Mouse (Mus musculus): ENCODE results near the gene Abcg1.

Abcg1 gene

DNA sequence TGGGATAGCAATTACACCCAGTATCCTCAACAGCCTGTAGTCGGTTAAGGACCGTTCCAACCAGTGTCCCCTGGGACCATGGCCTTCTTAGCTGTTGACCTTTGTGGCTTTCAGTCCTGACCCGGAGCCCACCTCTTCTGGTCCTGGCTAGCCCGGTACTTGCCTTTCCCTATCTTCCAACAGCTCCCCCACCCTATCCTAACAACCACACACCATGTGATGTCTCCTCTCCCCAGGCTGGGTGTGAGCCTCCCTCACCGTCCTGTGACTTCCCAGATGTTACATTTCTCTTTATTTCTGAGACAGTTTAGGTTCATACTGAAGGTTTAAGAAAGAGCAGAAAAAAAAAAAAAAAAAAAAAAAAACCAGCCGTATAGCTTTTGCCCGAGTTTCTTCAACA, 17.1 kb upstream of the Abcg1 start:
- no peak for DNase-seq (ENCODE audit: low spot score in 2 of 2)

DNA sequence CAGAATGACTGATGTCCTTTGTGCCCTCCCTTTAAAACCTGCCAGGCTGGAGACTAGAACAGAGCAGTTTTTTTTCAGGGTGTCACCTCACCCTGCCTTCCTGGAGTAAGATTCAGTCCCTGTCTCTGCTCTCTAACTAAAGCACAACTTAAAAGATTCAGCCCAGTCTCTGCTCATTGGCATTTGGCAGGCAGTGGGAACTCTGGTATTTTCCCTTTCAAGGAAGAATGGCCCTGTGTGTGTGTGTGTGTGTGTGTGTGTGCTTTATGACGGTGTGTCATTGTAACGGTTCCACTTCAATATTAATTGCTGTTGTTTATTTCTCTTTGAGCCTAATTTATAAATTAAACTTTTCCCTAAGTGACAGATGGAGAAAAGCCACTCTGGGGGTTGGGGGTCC, 14.7 kb upstream of the Abcg1 start:
- DNase-seq (ENCODE audit: low spot score in 2 of 2): no peak

DNA sequence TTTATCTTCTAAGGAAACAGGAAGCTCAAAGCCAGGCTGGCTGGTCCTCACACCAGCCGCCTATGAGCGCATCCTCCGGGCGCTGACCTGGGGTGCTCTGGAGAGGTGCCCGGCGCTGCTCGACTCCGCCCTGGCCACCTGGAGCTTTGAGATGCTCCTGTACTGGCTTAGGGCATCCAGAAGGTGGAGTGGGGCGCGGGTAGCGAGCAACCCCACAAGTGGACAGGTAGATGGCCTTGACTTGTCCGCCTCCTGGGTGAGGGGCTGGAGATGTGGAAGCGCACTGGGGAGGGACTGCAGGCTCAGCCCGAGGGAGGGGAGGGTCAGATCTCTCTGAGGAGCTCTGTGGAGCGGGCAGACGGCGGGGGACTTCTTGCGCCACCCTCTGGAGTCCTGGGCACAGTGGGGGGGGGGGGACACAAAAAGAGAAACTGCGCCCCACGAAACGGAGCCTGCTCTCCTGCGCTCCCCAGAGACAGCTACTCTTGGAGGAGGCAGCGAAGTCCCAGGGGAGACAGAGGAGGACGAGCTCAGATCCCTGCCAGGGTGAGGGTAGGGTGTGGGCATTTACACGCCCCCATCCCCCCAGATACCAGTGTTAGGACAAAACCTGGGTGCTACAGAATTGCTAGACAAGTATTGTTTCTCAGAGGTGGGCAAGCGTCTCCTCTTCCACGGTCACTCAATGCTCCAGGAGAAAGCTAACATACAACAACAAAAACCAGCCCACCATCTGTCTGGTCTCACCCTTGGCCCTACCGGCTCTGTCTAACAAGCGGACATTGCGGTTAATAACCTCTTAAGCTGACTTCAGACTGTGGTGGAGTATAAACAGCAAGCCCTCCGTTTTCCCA, 643 bp downstream of the Abcg1 start:
- peak in 1 of 2 experiments; percentile 61 for DNase-seq (ENCODE audit: low spot score in 2 of 2)

DNA sequence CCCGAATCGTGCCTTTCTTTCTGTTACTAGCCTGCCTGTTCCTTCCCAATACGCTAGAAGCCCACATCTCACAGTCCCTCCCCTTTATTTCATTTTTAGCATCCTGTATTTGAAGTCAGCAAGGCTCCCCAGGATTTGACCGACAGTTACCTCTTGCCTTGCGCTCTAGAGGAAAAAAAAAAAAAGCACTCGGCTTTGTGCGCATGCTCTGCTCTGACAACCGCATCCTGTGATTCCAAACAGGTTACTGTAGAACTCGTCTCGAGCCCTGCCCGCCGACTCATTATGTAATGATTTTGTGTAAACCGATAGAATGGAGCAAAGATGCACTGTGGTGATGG, 1.2 kb downstream of the Abcg1 start:
- DNase-seq (ENCODE audit: low spot score in 2 of 2): peak; percentile 58 to 76

DNA sequence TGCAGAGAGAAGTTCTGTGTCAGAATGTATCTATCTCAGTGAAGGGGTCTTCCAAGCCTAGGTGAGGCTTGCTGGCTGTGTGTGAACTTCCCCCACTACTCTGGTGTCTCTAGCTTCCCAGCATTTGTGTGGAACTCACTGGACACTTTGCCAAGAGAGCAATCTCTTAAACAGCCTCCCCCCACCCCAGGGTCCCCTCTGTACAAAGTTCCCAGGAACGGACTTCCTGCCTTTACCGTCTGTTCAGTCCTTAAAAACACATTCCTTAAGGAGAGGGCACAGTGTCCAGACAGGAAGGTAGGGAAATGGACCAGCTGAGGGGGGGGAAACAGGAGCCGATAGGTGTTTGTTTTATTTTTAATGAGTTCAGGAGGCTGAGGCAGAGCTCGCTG, 2.7 kb downstream of the Abcg1 start:
- DNase-seq (ENCODE audit: low spot score in 2 of 2): no peak

DNA sequence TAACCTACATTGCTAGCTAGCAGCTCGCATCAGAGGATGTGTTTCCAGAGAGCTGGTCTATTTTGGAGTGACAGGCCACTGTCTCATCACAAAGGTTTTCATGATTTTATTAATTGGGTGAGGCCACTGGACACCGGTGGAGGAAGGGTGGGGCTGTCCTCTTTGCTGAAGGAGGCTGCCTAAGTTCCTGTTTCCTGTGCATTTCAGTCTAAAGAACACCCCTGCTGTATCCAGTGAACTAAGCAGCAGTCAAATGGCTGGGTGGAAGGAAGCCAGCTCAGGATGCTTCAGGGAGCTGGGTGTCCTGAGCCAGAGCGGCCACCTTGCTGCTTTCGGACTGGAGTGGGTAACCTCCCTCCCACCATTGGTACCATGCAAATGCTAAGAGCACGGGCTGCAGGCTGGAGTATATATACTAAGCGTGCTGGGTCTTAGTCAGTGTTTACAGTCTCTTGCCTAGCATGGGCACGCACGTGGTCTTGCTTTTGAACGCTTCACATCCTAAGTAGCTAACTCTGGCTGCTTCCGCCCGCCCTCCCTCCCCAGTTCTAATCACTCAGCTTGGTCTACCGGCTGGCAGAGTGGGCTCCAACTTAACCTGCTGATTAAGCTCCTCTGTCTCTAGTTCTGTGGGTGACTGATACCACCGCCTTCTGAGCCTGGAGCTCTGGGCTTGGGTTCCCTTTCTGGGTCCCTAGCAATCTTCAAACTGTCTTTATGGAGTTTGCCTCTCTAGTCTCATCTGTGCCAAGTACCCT, 3.3 kb downstream of the Abcg1 start:
- DNase-seq (ENCODE audit: low spot score in 2 of 2): no peak

DNA sequence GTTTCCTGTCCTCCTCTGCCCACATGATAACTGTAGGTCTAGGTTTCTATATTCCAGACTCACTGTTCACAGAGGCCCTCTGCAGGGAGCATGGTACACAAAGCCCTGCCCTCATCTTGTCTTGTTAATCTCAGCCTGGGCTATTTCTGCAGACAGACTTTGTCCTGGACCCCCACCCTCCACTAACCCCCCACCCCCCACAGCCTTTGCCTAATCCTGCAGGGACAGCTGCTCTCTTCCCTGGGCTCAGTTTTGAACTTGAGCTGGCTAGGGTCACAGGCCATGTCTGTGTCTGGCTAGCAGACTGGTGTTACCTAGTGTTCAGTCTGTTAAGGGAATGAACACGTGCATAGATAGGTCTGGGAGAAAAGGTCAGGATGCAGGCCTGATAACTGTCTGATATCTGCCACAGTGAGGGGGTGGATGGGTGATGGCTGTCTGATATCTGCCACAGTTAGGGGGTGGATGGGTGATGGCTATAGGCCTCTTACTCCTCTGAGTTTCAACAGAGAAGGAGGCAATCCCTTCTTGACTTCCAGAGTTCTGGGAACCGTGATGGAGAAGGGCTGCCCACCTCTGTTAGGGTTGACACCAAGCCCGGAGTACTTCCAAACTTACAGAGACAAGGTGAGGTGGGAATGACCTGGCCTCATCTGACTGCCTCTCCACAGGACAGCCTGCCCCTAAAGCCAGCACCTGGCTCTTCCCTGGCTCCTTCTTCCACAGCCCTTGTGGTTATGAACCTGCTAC, 4.0 kb downstream of the Abcg1 start:
- no peak for DNase-seq (ENCODE audit: low spot score in 2 of 2)

DNA sequence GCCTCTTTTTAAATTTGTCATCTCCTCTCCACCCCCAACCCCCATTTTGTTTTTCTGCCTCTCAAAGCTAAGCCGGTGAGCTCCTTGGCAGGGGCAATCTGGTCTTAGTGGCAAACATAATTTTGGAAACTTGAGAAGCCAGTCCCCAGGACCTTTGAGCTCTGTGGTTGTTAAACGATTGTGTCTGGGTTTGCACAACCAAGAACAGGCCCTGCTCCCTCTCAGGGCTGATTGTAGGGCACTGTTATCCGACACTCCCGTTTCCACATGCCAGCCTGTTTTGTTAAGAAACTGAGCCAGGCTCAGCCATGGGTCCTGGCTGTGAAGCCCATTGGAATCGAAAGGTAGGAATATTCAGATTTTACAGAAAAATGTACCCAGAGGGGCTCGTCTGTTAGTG, 8.6 kb downstream of the Abcg1 start:
- no peak for DNase-seq (ENCODE audit: low spot score in 2 of 2)

DNA sequence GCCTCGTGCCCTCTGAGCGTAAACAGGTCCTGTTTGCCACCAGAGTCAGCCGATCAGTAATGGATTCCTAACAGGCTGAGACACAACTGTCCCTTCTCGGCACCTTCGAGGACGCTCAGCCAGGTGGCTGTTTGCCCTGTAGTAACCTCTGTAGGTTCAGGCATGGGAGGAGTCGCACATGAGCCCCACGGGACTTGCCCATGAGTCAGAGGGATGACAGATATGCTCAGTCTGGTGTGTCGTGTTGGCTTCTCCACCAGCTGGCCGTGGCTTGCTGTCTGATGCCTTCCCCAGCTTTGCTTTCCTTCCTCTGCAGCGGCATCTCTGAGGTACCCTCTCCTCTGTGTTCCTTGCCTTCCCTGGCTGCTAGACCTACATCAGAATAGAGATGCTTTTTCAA, 9.6 kb downstream of the Abcg1 start:
- DNase-seq (ENCODE audit: low spot score in 2 of 2): peak; percentile 59 to 77

DNA sequence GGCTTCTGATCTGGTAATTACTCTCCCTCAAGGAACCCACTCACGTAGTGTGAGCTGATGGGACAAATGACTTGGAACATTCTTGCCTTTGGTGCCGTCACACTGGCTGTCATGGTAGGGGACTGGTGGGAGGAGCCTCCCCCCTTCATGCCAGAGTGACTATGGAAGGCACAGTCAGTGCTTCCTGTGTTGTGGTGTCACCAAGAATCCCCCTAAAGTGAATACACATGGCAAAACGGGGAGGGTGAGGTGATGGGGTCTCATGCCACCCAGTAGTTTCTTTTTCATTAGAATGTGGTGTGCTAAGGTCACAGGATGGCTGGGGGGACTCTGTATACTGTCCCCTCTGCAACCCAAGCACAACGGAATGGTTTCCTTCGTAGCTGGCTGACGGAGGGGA, 11.6 kb downstream of the Abcg1 start:
- DNase-seq (ENCODE audit: low spot score in 2 of 2): no peak

DNA sequence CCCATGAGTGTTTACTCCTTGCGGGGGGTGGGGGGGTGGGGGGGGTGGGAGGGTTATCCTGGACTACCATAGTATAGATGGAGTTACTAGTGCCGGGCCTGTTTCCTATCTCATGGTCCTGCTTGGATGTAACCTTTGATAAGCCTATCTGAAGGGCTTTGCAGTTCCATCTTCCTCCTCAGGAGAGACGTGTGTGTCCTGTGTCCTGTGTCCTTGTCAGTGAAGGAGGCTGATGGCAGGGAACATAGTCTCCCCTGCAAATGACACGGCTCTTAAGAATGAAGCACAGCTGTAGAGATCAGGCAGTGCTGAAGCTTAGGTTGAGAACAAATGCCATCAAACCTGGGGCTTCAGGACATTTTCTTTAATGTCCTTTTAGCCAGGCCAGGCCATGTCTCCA, 12.4 kb downstream of the Abcg1 start:
- no peak for DNase-seq (ENCODE audit: low spot score in 2 of 2)

DNA sequence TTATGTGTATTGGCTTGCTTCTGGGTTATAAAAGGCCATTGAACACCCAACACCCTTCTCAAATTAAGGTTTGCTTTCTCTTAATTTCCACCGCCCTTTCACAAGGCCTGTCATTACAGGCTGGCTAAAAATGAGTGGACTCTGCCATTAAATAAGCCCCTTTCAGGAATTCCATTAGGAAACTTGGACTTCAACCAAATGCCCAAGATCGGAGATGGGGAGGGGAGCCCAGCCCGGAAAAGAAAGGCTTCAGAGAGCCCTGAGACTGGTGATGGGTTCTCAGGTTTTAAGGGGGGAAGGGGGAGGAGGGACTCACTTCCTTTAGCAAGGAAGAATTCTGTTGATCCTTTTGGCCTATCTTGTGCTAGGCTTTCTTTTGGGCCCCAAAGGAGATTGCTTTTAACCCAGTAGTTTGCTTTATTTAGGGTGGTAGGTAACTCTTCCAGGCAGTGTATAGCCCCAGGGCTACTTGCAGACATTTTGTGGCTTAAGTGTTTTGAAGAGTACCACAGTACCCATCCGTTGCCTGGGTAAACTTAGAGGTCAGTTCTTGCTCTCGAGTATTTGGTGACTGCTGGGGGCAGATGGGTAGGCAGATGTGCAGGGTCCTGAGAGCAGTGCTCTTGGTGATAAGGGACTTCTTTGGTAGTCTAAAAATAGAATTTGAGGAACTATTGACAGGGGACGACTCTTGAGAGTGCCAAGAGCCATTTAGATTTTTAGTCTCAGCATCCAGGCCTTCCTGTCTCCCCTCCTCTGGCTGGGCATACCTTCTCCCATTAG, 13.1 kb downstream of the Abcg1 start:
- DNase-seq (ENCODE audit: low spot score in 2 of 2): no peak

DNA sequence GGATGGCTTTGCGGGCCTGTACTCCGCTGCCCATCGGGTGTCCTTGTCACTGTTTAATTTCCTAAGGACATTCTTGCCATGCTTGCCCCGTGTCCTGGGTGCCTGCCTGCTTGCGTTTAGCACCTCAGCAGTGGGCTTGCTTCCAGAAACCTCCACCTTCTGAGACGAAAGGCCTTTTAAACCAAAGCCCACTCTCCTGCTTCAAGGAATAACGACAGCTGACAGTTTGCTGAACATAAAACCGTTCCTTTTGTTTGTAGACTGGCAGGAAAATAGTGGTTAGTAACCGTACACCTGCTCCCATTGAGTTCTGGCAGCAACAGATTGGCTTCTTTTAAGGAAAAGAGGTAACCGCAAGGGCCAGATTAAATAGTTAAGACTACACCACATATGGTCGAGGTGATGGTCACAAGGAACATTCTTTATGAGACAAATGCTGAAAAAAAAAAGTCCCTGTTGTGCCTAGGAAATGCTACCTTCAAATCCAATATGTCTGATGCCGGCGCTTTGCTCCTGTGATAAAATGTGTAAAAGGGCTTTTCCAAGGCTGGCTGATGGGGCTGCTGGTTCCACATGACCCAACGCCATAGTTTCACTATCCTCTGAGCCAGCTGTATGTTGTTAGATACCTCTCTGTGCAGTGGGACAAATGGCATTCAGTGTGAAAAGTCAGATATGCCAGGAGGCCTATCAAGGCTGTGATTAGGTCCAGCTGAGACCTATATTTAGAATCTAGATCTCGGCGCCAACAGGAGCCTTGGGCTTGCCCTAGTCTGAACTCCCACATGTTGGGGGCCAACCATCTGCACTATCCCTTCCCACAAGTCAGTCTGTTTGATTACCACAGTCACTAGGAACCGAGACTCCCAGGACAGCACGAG, 14.2 kb downstream of the Abcg1 start:
- DNase-seq (ENCODE audit: low spot score in 2 of 2): no peak

DNA sequence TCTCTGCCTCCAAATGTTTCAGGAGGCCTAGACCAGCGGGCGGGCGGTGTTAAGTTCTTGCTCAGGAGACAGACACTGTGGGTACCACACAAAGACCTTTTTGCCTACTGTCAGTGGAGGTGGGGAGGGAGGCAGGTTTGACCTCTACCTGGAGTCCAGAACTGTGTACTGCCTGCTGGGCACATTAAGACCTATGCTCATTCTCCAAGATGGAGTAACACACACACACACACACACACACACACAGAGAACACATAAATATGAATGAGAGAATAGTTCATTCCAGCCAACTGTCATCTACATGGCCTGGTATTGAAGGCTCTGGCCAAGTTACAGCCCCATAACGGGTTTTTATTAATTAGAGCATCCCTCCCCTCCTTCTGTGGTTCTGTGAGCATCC, 15.4 kb downstream of the Abcg1 start:
- no peak for DNase-seq (ENCODE audit: low spot score in 2 of 2)

DNA sequence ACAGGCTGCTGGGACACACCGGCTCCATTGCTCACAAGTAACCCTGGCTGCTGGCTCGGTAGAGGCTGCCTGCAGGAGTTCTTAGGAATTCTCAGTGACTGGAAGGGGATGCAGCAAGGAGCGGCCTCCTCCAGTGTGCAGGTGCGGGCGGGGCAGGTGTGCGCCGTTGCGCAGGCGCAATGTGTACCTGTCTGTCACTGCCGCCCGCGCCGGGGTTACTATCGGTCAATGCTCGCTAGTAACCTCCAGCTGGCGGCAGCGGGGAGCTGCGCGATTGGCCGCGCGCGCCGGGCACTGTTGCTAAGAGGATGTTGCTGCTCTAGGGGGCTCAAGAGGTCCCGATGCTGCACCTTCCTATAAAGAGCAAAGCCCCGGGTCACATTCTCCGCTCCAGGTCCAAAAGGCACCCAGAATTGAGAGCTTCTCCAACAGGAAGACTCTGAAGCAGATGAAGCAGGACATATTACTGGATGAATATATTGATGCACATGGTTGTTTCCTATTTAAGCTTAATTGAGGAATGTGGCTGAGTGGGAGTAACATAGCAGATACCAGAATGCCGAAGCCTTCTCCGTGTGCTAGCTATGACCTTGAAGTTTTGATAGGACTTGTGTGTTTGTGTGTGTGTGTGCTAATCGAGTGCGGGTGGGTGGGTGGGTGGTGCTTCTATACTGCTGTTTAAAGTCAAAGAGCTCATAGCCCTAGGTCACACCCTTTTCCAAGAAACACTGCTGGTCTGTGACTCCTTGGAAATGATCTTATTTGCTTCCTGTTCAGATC, 16.0 kb downstream of the Abcg1 start:
- DNase-seq (ENCODE audit: low spot score in 2 of 2): peak; percentile 76 to 89

DNA sequence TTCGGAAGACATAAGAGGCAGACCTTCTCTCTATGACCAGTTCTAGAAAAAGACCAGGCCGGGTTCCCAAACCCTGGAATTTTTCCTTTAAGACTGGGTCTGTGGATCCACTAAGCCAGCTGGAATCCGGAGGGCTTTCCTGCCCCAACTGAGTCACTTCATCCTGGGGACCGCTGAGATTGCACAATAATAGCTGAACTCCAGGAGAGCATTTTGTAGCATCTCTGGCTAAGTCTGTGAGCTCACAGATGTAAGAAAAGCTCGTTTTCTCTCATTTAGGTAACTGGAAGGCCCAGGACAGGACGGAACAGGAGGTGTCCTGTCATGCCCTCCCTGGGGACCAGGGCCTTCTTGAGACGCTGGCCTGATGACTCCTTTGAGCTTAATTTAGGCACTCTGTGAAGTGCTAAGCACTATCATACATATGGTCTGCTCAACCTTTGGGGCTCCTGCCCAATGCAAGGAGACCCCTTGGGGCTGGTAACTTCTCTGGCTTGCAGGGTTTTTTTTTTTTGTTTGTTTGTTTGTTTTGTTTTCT, 16.6 kb downstream of the Abcg1 start:
- DNase-seq (ENCODE audit: low spot score in 2 of 2): no peak

DNA sequence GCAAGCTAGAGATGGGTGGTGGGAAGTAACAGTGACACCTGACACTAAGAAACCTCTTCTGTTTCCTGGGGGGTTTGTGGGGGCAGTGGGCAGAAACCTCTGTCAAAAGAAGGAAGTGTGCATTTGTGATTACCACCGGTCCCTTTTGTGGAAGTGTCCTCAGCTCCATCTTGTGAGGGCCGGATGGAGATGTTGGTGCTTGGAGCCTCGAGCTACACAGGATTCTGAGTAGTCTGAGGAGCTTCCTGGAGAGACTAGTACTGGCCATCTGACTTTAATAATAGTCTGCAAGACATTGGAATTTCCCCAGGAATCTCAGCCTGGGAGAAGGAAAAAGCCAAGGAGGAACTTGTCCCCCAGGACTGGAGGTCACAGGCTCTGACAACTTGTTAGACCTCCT, 17.2 kb downstream of the Abcg1 start:
- DNase-seq (ENCODE audit: low spot score in 2 of 2): no peak

DNA sequence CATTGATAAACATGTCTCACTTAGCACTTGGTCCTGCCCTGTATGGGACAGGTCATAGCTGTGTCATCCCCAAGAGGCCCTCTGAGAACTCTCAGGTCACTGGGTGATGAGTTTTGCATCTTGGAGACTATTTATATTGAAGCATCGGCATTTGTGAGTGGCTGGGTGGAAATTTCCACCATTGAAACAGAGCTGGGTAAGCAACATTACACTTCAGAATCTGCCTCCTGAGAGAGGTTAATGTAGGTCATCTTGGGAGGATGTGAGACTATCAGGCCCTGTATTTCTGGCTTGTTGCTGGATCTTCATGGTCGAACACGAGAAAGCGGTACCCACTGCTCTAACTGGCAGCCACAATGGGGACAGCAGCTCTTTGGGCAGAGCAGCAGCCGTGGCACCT, 18.0 kb downstream of the Abcg1 start:
- DNase-seq (ENCODE audit: low spot score in 2 of 2): no peak

DNA sequence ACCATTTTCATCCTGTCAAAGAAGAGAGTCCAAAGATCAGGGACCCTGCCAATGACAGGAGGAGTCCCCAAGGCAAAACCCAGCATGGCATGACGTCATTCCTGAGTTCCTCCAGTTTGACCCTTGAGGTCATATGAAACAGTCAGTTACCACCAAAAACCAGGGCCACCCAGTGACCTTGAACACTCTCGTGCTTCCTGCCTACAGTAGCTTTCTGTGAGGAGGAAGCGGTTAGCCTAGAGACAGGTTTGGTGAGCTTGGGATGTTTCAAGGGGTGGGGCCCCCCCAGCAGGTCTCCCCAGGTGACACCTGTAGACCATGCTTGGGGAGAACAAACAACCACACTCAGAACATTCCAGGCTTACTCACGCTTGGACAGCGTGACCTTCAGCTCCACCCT, 20.1 kb downstream of the Abcg1 start:
- DNase-seq (ENCODE audit: low spot score in 2 of 2): no peak

DNA sequence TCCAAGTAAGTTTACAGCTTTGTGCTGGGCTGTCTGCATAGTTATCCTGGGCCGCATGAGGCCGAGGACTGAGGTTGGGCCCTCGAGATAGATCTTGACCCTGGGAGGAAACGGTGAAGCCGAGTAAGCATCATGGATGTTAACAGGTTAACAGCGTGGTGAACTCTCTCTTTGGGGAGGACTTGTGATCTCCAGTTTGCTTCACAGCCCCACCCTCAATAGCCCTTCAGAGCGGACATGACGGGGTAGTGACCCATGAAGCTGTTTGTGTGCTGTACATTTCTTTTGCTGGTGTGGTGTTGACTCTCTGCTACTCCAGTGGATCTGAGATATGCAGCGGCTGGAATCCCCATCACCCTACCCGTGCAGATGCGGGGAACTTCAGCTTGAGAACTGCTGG, 21.1 kb downstream of the Abcg1 start:
- no peak for DNase-seq (ENCODE audit: low spot score in 2 of 2)
